ENCODE assay signal across 25 mouse cellular contexts in the genomic region with DNA sequence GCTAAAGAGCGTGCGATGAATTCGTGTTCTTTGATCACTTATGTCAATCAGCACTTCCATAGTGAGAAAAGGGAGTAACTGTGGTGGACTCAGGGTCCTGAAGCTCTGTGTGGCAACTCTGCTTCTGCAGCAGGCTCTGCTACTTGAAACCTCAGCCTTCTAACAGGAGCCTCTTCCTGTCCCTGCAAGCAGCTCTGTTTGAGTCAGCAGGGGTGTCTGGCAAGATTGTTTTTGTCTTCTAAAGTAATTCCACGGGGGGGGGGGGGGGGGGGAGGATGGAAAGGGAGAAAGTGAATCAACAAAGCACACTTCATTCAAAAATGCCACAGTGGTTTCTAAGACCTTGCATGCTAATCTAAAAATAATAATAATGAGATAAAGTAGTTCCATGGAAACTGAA. TPM values are rescaled to one million over a fixed set of nuclear protein-coding genes. Genes with fewer than 3 reads are reported as not detected.
DNase-seq lines count a peak whose midpoint lies in the region; ATAC-seq and TF ChIP-seq lines count a peak whose summit lies in the region.
"Had no signal": no experiment of that assay in that cellular context is flagged by ENCODE, and none has a peak within 500 bp of the region (broad histone marks: within the 10 kb centered on the region; RNA-seq: fewer than 3 reads in every experiment).

No protein-coding gene starts in this region.

- 49% methylated on average over 4 of the region's 4 CpGs for WGBS in liver, postnatal 0 days (ENCODE audit: insufficient replicate concordance)

- H3K27ac ChIP-seq in liver, postnatal 0 days (ENCODE audit: low read depth): no peak overlapping the region
- H3K27ac ChIP-seq: embryonic facial prominence, embryonic 13.5 days; forebrain, embryonic 13.5 days; gastrocnemius, adult 2 months; heart, embryonic 15.5 days; hindbrain, embryonic 13.5 days; hindbrain, postnatal 0 days had no signal

- ATAC-seq in liver, postnatal 0 days: no peak
- ATAC-seq: forebrain, embryonic 13.5 days; forebrain, postnatal 0 days; hindbrain, postnatal 0 days; intestine, embryonic 16.5 days had no signal

- H3K36me3 ChIP-seq in liver, postnatal 0 days (replicated peaks; ENCODE audit: insufficient read depth, low read length): no peaks in the 10 kb centered on the region
- H3K36me3 ChIP-seq: embryonic facial prominence, embryonic 13.5 days; G1E; heart, embryonic 15.5 days; hindbrain, embryonic 13.5 days had no signal

- no peak overlapping the region for H3K9ac ChIP-seq in liver, postnatal 0 days (replicated peaks)
- H3K9ac ChIP-seq: embryonic facial prominence, embryonic 13.5 days; forebrain, embryonic 13.5 days; forebrain, postnatal 0 days; heart, embryonic 15.5 days; hindbrain, embryonic 13.5 days had no signal

- H3K9me3 ChIP-seq in liver, postnatal 0 days (ENCODE audit: low read length): no peaks in the 10 kb centered on the region
- H3K9me3 ChIP-seq: embryonic facial prominence, embryonic 13.5 days; forebrain, embryonic 13.5 days; G1E; heart, embryonic 15.5 days; hindbrain, embryonic 13.5 days had no signal

- H3K4me1 ChIP-seq in liver, postnatal 0 days (ENCODE audit: insufficient read depth): peaks cover 4% of the 10 kb centered on the region; the same call in 1 of the 2 replicates

- H3K4me3 ChIP-seq in liver, postnatal 0 days (ENCODE audit: low read depth, low read length): no peak overlapping the region
- H3K4me3 ChIP-seq: embryonic facial prominence, embryonic 13.5 days; forebrain, embryonic 13.5 days; gastrocnemius, adult 2 months; heart, embryonic 15.5 days; hindbrain, embryonic 13.5 days had no signal

- DNase-seq in 3134 (ENCODE audit: extremely low read depth, insufficient read length, low spot score) (peak; percentile 19), 3T3-L1 (ENCODE audit: low read depth, low spot score) (peak; percentile 64), adipocyte (ENCODE audit: low spot score) (peak; percentile 24)
- peak; percentile 32 for DNase-seq in Muller cell, postnatal 12 days (ENCODE audit: inconsistent ontology term)
- DNase-seq in liver, postnatal 0 days: no peak
- no peak for DNase-seq in yolk sac, embryonic 10.5 days (ENCODE audit: low spot score)
- no peak for DNase-seq in kidney, adult 9 months
- no peak for DNase-seq in ovary, postnatal 36 days (ENCODE audit: low spot score)
- DNase-seq: adrenal gland, postnatal 10 days; cerebellum, adult 11 months; cerebellum, adult 8-10 months; cerebellum, postnatal 14 days; forebrain, postnatal 0 days; gastrocnemius, adult 2 months; gastrocnemius, postnatal 36 days; heart, adult 11 months; heart, postnatal 14 days; kidney, adult 8-10 months had no signal

- H3K4me2 ChIP-seq in liver, postnatal 0 days (ENCODE audit: low read depth, low read length): no peak overlapping the region
- H3K4me2 ChIP-seq: embryonic facial prominence, embryonic 13.5 days; forebrain, embryonic 13.5 days; heart, embryonic 15.5 days; hindbrain, embryonic 13.5 days had no signal

- no peak for TF ChIP-seq CTCF in liver, postnatal 0 days (IDR thresholded peaks at IDR 0.05; ENCODE audit: low read depth)

- no peak for TF ChIP-seq EP300 in liver, postnatal 0 days (IDR thresholded peaks at IDR 0.05; ENCODE audit: low read depth)

- H3K27me3 ChIP-seq in liver, postnatal 0 days (ENCODE audit: insufficient read depth, low read length): no peaks in the 10 kb centered on the region
- H3K27me3 ChIP-seq: embryonic facial prominence, embryonic 13.5 days; forebrain, embryonic 13.5 days had no signal

RNA-seq across cellular contexts. Expression of gene Twist2, which starts 24.0 kb away (rescaled TPM):
- 0.11 and 0.13 TPM in 2 replicates for polyA plus RNA-seq in liver, postnatal 0 days (2015; fragmentation: Nextera tagmentation; extraction: Ambion mirVana)
- polyA plus RNA-seq: G1E had no signal

Comparison
In these comparisons a context has a peak if more than half of its experiments do, and no peak if none do; other contexts are left out.
1. DNase-seq: peak in 3134 (single experiment), 3T3-L1 (single experiment), Muller cell, postnatal 12 days (single experiment) and adipocyte (single experiment); none in liver, postnatal 0 days (single experiment), yolk sac, embryonic 10.5 days (single experiment), kidney, adult 9 months (single experiment) and ovary, postnatal 36 days (single experiment).